Comparison of ENCODE assay signal across 9 mouse cellular contexts in the genomic region with DNA sequence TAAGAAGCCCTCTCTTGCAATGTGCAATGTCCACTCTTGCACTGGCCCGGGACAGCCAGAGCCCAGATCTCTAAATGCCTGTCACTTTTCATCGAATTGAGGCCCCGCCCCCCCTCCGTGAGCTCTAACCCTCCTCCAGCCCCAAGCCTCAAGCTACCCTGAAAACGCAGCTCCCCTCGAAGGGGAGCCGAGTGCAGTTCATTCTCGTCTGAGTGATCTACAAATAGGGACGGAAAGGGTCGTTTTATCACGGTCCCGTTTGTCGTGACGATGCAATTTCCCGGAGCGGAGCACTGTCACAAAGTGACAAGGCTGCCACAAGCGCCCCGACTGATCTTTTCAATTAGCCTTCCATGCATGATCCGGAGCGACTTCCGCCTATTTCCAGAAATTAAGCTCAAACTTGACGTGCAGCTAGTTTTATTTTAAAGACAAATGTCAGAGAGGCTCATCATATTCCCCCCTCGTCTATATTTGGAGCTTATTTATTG. TPM values are rescaled to one million over a fixed set of nuclear protein-coding genes. Genes with fewer than 3 reads are reported as not detected.
DNase-seq lines count a peak whose midpoint lies in the region; ATAC-seq and TF ChIP-seq lines count a peak whose summit lies in the region.
"Had no signal": no experiment of that assay in that cellular context is flagged by ENCODE, and none has a peak within 500 bp of the region (broad histone marks: within the 10 kb centered on the region; RNA-seq: fewer than 3 reads in every experiment).

No protein-coding gene starts in this region.

- TF ChIP-seq EP300 in liver, postnatal 0 days (IDR thresholded peaks at IDR 0.05; ENCODE audit: low read depth): no peak

- H3K4me2 ChIP-seq in embryonic facial prominence, embryonic 15.5 days (replicated peaks): 0 out of 2 replicates have a peak overlapping the region, but pooled peaks have one; percentile 0
- 0 out of 2 replicates have a peak overlapping the region, but pooled peaks have one; percentile 40 for H3K4me2 ChIP-seq in liver, postnatal 0 days (ENCODE audit: low read depth, low read length)

- H3K4me3 ChIP-seq in embryonic facial prominence, embryonic 15.5 days (replicated peaks): 0 out of 2 replicates have a peak overlapping the region, but pooled peaks have one; percentile 8
- peak overlapping the region; percentile 8; the same call in 1 of the 2 replicates for H3K4me3 ChIP-seq in liver, postnatal 0 days (ENCODE audit: low read depth, low read length)
- H3K4me3 ChIP-seq in thymus, adult 2 months (ENCODE audit: control insufficient read depth, insufficient read depth, low read length): no peak overlapping the region

- DNase-seq in ES-CJ7 (ENCODE audit: low read depth, low spot score): peak; percentile 37
- no peak for DNase-seq in liver, postnatal 0 days
- DNase-seq in right cerebral cortex, postnatal 4 days: no peak
- DNase-seq in frontal cortex, postnatal 14 days (ENCODE audit: low spot score in 2 of 2): no peak
- no peak for DNase-seq in lung, postnatal 4 days
- no peak for DNase-seq in thymus, adult 2 months
- DNase-seq: kidney, adult 11 months had no signal

- peaks cover 16% of the 10 kb centered on the region; the same call in 1 of the 2 replicates for H3K4me1 ChIP-seq in embryonic facial prominence, embryonic 15.5 days
- peaks cover 2% of the 10 kb centered on the region for H3K4me1 ChIP-seq in liver, postnatal 0 days (ENCODE audit: insufficient read depth)
- H3K4me1 ChIP-seq in thymus, adult 2 months (replicated peaks; ENCODE audit: control insufficient read depth, insufficient read depth, low read length): no peaks in the 10 kb centered on the region

- TF ChIP-seq POLR2A in thymus, adult 2 months (IDR thresholded peaks at IDR 0.05; ENCODE audit: control insufficient read depth, extremely low read depth, insufficient read depth, low read length, poor library complexity): no peak

- no peak for TF ChIP-seq CTCF in liver, postnatal 0 days (IDR thresholded peaks at IDR 0.05; ENCODE audit: low read depth)
- TF ChIP-seq CTCF in thymus, adult 2 months (IDR thresholded peaks at IDR 0.05; ENCODE audit: borderline replicate concordance, control insufficient read depth, extremely low read depth, insufficient read depth, low read length, poor library complexity): no peak

- peaks cover 92% of the 10 kb centered on the region for H3K27me3 ChIP-seq in embryonic facial prominence, embryonic 15.5 days
- H3K27me3 ChIP-seq in liver, postnatal 0 days (ENCODE audit: insufficient read depth, low read length): peaks cover 95% of the 10 kb centered on the region
- peaks cover 29% of the 10 kb centered on the region for H3K27me3 ChIP-seq in thymus, adult 2 months (ENCODE audit: control insufficient read depth, insufficient read depth, low read length)

- no peaks in the 10 kb centered on the region for H3K9me3 ChIP-seq in embryonic facial prominence, embryonic 15.5 days (replicated peaks)
- H3K9me3 ChIP-seq in liver, postnatal 0 days (ENCODE audit: low read length): no peaks in the 10 kb centered on the region

- H3K36me3 ChIP-seq in embryonic facial prominence, embryonic 15.5 days: no peaks in the 10 kb centered on the region
- H3K36me3 ChIP-seq in liver, postnatal 0 days (replicated peaks; ENCODE audit: insufficient read depth, low read length): no peaks in the 10 kb centered on the region
- H3K36me3 ChIP-seq in thymus, adult 2 months (ENCODE audit: control insufficient read depth, insufficient read depth, low read length): no peaks in the 10 kb centered on the region

- H3K27ac ChIP-seq in embryonic facial prominence, embryonic 15.5 days (replicated peaks): no peak overlapping the region
- H3K27ac ChIP-seq in liver, postnatal 0 days (ENCODE audit: low read depth): no peak overlapping the region
- no peak overlapping the region for H3K27ac ChIP-seq in thymus, adult 2 months (ENCODE audit: control insufficient read depth, insufficient read depth, low read length)

- WGBS in embryonic facial prominence, embryonic 15.5 days: 2% methylated on average over 23 of the region's 23 CpGs
- WGBS in liver, postnatal 0 days (ENCODE audit: insufficient replicate concordance): 1% methylated on average over 23 of the region's 23 CpGs
- WGBS in thymus, adult 2 months: 2% methylated on average over 23 of the region's 23 CpGs

- H3K9ac ChIP-seq in embryonic facial prominence, embryonic 15.5 days: no peak overlapping the region
- no peak overlapping the region for H3K9ac ChIP-seq in liver, postnatal 0 days (replicated peaks)

- ATAC-seq in CD4-positive, CD25-positive, alpha-beta regulatory T cell, adult 4 months: peak; percentile 16
- no peak for ATAC-seq in embryonic facial prominence, embryonic 15.5 days (ENCODE audit: insufficient number of reproducible peaks, low FRiP score, low TSS enrichment, low read depth)
- no peak for ATAC-seq in liver, postnatal 0 days

RNA-seq across cellular contexts. Expression of gene Pax6, which starts 13.4 kb away (rescaled TPM):
- polyA plus RNA-seq in CD4-positive, CD25-positive, alpha-beta regulatory T cell, adult 4 months (2017; shearing (Covaris generic)): 1 to 10 TPM in 1 of 2 experiments, not detected in 1; 1.3 TPM
- 2.2 and 2.7 TPM in 2 replicates for polyA plus RNA-seq in embryonic facial prominence, embryonic 15.5 days (2015; fragmentation: Nextera tagmentation; extraction: Ambion mirVana)
- polyA plus RNA-seq in liver, postnatal 0 days (2015; fragmentation: Nextera tagmentation; extraction: Ambion mirVana): not detected in 2 replicates
- 0.03 TPM in 1 of 2 replicates, not detected in the other for polyA plus RNA-seq in thymus, adult 2 months (2012; rRNA removed)
